Mouse (Mus musculus) heart, adult 9 months (tissue): ENCODE measurements around the gene Frem1.

Experiments used
- DNase-seq, 2 experiments: peaks; one replicate each; pipeline ENCODE4 v3.0.0; 2022; ENCODE audit warnings: low spot score in 2 of 2

Gene Frem1

DNA sequence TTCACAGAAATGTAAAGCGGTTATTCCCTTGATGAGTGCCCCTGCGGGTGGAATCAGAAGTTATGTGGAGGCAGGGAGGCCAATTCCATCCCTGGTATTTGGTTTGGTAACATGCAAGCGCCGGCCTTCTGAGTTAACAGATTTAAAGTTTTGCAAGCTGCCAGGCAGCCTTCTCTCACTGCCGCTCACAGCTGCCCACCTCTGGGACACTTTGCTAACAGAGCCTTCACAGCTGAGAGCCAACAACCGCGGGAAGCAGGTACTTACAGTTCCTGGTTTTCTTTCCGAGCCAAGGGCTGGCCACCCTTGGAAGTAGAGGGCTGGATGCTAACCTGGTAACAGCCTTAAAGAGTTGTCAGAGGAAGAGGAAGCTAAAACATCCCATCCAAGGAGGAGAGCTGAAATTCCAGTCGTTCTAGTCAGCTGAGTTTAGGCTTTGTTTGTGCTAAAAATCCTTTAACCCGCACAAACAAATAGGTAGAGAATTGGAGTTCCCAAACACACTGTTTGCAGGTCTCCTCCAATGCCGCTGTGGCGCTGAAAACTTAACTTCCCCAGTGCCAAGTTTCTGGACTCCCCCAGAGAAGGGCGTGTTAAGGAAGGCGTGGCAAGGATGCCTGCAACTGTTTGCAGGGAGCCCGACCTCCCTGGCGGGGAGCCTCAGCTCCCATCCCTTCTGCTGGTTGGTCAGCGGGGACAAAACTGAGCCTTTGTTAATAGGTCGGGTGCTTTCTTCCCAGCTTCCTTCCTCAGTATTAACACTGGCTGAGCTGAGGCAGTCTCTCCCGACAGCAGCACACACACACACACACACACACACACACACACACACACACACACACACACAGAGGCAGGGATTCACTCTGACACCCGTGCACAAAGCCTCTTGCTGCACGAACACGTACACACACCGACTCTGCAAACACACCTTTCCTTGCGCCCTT is at the start of gene Frem1:
Frem1 (minus strand) TSS at position 706 of the 944 bp plus-strand sequence.
- DNase-seq: peak; percentile 3 to 6

DNA sequence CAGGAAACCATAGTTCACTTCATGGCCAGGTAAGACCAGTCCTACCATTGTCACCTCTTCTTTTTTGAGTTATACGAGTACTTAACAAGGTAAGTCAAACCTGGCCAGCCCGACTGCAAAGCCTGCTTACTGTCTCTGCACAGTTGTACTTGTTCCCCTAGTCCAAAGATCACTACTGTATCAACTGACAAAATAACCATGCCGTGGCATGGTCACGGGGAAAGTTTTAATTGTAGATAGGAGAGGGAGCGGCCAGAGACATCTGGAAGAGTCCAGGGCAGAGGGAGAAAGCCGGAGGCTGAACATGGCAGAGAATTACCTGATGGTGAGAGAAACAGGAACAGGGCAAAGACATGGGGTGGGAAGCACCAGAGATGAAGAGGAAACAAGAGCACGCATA is 46.9 kb upstream of the Frem1 start:
- no peak for DNase-seq

- no peak for DNase-seq
Measured at GRCm38 (mm10) chr4:83093941-83094340, 41.8 kb upstream of the Frem1 start.

DNA sequence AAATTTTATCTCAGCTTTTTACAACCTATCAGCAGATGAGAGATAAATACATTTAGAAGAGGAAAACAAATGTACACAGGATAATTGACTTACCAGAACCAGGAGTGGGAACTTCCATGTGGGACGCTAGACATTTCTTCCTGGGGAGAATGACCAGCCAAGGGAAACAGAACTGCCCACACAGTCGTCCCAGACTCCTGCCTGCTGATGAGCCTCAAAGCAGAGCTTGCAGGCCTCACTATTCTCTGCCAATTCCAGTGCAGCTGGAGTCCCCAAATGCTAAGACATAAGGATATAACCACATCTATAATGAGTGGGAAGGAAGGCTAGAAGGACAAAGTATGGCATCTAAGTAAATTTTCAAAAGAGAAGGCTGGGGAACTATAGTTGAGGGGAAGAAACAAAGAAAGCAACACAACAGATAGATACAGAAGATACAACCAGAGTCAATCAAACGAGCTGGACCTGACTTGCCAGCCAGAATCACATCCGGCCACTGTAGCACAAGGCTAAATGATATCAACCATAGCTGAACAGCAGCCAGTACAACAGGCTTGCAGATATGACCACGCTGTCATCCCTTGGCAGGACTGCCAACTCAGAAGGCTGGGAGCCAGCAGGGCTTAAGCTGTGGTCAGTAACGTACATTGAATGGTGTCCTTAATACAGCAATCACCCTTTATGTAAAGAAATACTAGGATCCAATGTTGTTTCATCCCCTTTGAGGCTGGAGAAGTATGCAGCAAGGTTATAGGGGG is 38.7 kb upstream of the Frem1 start:
- DNase-seq: peak; percentile 38 to 70

DNA sequence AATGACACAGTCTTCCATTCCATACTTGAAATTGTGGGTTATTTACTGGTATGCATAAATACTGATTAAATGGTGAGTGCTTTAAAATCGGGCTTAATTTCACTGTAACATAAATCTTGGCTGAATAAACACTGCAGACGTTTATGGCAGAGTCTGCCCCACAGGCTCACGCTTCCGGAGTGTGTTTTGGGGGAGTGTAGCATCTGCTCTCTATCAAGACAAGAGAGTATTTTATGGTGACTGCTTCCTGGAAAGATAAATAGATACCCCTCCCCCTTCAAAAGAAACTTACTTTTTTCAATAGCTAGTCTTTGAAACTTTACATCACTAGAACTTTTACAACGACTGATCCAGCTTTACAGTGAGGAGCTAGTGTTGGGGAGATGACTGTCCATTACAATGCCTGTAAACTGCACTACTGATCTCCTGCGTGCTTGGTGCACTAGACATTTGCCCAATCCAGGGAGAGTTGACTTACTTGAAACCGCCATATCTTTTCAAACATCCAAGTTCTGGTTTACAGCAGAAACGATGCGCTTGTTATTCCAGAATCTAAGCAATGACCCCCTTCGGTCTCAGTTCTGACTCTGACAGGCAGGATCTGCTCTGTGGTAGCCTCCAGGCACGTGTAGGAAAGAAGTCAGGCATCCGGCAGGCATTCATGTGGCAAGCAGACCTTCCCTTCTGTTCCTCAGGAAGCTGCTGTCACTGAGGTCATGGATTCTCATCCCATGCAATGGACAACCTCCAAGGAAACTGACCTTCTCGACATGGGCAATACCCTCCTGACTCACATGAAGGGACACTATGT is 28.4 kb upstream of the Frem1 start:
- DNase-seq: no peak

GRCm38 (mm10) chr4:83064191-83064590 is 12.1 kb upstream of the Frem1 start:
- DNase-seq: no peak

DNA sequence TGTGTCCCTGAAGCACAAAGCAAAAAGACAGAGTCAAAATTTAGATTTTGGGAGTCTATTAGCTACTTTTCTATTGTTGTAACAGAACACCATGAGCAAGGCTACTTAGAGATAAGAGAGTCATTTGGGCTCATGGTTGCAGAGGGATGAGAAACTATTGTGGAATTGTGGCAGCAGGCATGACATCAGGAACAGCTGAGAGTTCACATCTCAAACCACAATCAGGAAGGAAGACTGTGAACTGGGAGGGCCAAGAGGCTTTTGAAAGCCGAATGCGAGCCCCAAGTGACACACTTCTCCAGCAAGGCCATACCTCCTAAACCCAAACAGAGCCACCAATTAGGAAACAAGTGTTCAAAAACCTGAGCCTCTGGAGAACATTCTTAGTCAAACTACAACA is 9.4 kb upstream of the Frem1 start:
- DNase-seq: no peak

- no peak for DNase-seq
Measured at GRCm38 (mm10) chr4:83058617-83059016, 6.5 kb upstream of the Frem1 start.

DNA sequence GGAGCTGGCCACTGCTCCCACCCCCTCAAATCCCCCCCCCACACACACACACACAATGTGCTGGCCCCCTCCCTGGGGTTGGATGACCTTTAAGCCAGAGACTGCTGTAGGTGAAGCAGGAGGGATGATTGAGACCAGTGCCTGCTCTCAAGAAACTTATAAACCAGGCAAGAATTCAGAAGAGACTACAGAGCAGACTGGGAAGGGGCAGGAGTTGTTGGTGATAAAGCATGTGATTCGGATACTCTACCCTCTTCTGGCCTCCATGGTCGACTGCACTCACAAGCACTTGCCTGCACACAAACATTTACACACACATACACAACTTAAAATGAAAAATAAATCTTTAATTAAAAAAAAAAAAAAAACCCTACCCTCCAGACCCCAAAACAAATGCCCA is 6.0 kb upstream of the Frem1 start:
- DNase-seq: no peak

GRCm38 (mm10) chr4:83056496-83056895 is 4.4 kb upstream of the Frem1 start:
- DNase-seq: no peak

DNA sequence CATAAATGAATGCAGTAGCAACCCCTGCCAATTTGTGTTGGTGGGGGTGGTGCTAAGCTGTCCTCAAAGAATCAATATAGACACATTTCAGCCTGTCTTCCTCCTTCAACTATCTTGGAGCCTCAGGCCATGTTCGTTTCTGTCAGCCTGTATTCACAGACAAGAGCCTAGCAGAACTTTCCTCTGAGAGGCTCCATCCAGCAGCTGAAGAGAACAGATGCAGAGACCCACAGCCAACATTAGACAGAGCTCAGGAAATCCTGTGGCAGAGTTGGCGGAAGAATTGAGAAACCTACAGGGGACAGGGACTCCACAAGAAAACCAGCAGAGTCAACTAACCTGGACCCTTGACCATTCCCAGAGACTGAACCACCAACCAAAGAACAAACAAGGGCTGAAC is 3.3 kb upstream of the Frem1 start:
- no peak for DNase-seq

GRCm38 (mm10) chr4:83053206-83053605 is 1.1 kb upstream of the Frem1 start:
- DNase-seq: no peak

DNA sequence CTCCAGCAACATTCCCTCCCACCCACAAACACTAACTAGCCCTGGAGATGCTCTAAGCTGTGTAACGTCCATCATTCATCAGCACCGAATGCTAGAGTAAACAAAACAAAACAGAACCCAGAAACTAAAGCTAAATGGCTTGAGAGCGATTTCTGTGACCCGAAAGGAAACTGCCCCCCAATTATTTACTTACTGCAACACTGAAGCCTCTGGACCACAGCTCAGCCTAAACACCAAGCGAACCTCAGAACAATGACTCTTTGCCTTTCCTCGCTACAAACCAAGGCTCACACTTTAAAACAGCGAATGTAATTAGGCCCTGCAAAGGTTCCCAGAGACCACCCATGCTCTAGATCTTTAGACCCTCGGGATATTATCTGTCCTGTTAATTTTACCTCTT is 963 bp downstream of the Frem1 start:
- DNase-seq: no peak

DNA sequence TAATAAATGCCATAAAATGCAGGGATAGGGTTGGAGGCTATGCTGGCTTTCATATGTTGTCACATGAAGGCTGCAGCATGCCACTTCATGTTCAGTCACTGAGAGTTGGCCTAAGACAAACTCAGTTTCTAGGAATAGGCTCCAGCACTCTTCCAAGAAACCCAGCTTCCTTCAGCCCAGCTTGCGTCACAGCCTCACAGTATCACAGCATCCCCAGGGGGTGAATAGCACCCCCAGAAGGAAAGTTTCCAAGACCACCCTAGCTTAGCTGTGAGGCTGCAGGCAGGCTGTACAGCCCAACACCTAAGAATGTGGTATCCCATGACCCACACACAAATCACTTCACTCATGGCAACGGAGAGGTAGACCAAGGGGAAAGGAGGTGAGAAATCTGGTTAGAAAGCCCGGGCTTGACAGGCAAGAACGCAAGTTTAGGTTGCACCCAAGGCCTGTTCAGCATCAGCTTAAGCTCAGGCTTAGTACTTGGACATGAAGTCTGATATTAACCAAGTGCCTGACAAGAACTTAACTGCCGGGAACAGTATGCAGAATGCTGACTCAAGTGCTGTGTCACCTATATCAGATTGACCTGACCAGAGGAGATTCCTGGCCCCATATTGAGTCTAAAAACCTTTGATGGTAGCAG is 1.9 kb downstream of the Frem1 start:
- DNase-seq: no peak

GRCm38 (mm10) chr4:83049288-83049687 is 2.9 kb downstream of the Frem1 start:
- no peak for DNase-seq

GRCm38 (mm10) chr4:83048561-83048960 is 3.6 kb downstream of the Frem1 start:
- no peak for DNase-seq

GRCm38 (mm10) chr4:83046806-83047205 is 5.3 kb downstream of the Frem1 start:
- DNase-seq: no peak

DNA sequence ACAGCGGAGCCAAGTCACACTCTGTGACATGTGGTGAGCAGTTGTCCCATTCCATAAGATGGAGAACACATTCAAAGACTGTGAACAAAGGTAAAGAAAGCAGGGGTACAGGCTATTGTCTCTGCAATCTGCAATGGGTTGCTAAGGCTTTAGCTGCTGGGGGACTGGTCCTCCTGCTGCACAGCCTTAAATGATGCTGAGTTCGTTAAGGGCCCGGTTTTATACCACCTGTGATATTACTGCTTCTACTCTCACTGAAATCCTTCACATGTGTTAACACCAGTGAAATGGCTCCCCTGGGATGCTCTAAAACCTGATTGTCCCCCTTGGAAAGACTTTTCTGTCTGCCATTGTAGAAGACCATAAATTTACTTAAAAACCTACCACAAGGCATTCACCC is 6.1 kb downstream of the Frem1 start:
- DNase-seq: no peak

- no peak for DNase-seq
Measured at GRCm38 (mm10) chr4:83045266-83045665, 6.9 kb downstream of the Frem1 start.

- DNase-seq: no peak
Measured at GRCm38 (mm10) chr4:83040780-83041179, 11.4 kb downstream of the Frem1 start.

DNA sequence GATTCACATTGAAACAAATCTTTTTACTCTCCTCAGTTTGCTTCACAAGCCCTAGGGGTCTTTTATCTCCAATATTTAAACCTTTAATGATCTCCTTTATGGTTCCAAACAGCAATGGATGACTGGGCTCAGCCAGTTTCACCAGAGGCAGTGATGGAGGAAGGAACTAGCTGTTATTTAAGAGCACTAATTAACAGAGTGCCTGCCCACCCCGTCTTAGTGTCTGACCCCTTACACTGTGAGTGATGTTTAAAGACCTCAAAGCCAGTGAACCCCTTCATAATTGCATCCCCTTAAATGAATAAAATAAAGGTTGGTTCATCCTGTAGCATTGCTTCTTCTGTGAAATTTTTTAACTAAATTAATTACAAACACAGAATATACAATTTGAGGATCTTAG is 19.4 kb downstream of the Frem1 start:
- DNase-seq: no peak

GRCm38 (mm10) chr4:83031591-83031990 is 20.5 kb downstream of the Frem1 start:
- no peak for DNase-seq
